Mouse (Mus musculus): ENCODE results near the gene Hist1h4h. TPM values are rescaled to one million over a fixed set of nuclear protein-coding genes. Genes with fewer than 3 reads are reported as not detected.
A peak's percentile ranks its signal among the peaks of the same experiment; 100 is the strongest.
"Not testable (repeated sequence)": the region's sequence is repeated elsewhere in the genome, so short reads cannot be mapped to it uniquely, and the experiment has no call there.

The Hist1h4h gene
- total RNA-seq, 2 experiments from 2014 or later: 289 to 367 TPM

DNA sequence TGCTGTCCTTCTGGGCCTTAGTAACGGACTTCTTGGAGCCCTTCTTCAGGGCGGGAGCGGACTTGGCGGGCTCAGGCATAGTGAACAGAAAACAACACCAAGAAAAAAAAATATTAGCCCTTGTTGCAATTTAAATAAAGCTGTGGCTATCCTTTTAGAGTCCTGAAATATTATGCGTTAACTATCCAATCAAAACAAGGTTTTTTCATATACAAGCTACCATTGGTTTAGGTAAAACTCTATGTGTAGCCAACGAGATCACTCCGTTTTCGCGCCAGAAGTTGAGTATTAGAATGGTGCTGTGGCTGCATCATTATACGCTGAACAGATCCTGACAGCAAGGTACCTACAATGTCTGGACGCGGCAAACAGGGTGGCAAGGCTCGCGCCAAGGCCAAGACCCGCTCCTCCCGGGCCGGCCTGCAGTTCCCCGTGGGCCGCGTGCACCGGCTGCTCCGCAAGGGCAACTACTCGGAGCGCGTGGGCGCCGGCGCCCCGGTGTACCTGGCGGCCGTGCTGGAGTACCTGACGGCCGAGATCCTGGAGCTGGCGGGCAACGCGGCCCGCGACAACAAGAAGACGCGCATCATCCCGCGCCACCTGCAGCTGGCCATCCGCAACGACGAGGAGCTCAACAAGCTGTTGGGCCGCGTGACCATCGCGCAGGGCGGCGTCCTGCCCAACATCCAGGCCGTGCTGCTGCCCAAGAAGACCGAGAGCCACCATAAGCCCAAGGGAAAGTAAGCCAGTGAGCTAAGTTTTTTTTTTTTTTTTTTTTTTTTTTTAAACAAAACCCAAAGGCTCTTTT is 2.9 kb downstream of the Hist1h4h start, which contains the start of gene Hist1h2af:
Hist1h2af (plus strand) TSS at position 347 of the 808 bp plus-strand sequence.
- DNase-seq (ENCODE audit: extremely low spot score in 1 of 2, low spot score in 1 of 2): not testable (repeated sequence)

DNA sequence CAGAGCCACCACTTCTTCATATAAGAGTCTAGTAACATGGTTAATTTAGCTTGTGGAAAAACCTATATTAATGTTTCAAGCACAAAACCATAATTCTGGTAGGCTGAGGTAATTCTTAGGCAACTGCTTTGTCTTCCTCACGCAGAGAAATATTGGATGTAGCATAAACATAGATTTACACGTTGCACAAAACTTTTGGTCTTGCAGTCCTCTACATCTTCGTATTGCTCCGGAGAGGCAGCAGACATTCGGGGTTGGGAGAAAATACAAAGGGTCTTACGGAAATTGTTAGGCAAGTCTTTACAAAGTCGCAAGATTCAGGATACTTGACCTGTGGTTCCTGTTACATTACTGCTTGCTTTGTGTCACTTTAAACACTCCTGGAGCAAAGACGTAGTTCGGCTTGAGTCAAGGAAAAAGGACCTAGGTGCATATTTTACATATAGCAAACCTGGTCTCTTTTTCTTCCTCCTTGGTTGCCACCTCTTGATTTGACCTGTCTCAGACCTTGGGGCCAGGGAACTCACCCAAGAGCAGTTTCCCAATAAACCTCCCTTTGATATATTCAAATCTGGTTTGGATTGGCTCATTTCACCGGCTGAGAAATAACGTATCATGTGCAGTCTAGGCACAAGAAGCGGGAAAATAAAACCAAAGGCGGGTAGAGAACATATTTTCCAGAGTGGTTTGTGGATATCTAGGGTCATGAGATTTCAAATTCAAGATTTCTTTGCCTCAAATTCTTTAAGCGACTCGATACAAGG is 3.7 kb downstream of the Hist1h4h start:
- no peak for DNase-seq (ENCODE audit: extremely low spot score in 1 of 2, low spot score in 1 of 2)

DNA sequence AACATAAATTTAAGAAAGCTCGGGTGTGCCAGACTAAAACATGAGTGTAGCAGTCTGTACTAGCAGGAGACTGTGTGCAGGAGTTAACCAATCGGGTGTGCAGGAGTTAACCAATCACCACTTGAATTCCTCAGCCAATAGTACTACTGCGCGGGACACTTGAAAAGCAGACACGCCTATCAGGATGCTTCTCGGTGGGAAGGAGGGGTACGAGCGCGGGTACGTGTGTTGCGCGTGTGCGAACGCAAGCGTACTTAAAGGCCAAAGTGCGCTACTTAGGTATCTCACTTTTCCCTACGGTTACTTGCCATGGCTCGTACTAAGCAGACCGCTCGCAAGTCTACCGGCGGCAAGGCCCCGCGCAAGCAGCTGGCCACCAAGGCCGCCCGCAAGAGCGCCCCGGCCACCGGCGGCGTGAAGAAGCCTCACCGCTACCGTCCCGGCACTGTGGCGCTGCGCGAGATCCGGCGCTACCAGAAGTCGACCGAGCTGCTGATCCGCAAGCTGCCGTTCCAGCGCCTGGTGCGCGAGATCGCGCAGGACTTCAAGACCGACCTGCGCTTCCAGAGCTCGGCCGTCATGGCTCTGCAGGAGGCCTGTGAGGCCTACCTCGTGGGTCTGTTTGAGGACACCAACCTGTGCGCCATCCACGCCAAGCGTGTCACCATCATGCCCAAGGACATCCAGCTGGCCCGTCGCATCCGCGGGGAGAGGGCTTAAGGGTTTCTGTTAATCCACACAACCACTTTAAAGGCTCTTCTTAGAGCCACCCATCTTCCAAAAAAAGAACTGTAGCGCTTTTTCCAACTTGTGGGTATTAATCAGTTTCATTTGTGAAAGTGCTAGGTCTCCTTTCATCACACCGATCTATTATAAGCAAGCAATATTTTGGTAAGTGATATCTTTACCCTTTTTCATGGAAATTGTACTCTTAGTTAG is 4.6 kb downstream of the Hist1h4h start, which contains the start of gene Hist1h3g:
Hist1h3g (plus strand) TSS at position 286 of the 939 bp plus-strand sequence.
- DNase-seq (ENCODE audit: extremely low spot score in 1 of 2, low spot score in 1 of 2): peak; percentile 64 to 85

GRCm38 (mm10) chr13:23536076-23536822 is 5.4 kb downstream of the Hist1h4h start:
- DNase-seq (ENCODE audit: extremely low spot score in 1 of 2, low spot score in 1 of 2): no peak

GRCm38 (mm10) chr13:23537006-23537710 is 6.3 kb downstream of the Hist1h4h start:
- DNase-seq (ENCODE audit: extremely low spot score in 1 of 2, low spot score in 1 of 2): no peak

DNA sequence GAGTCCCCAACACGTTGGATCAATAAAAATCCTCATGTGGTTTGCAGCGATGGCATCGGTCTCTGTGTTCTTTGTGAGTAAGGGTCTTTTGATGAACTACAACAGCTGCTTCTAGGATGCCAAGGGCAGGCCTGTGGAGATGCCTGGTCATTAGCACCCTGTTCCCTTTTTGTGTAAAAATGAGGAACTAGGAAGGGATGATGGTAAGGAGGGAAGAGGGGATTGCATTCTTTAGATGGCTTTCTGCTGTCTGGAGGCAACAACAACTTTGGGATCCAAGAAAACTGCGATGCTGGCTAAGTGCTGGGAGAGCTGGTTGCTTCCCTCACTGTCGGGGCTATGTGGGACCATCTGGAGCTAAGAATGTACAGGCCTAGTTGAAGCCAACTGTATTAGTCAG is 7.4 kb downstream of the Hist1h4h start:
- DNase-seq (ENCODE audit: extremely low spot score in 1 of 2, low spot score in 1 of 2): no peak

DNA sequence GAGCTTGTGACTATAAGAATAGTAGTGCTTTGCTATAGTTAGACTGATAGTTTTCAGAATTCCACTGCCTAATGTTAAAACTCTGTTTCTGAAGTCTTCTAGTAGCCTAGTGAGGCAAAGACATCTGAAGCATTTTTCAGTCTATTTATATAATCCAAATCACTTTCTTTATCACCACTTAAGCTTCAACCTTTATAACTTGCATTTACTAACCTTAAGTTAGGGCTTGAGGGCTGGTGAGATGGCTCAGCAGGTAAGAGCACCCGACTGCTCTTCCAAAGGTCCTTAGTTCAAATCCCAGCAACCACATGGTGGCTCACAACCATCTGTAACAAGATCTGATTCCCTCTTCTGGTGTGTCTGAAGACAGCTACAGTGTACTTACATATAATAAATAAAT is 9.0 kb downstream of the Hist1h4h start:
- not testable (repeated sequence) for DNase-seq (ENCODE audit: extremely low spot score in 1 of 2, low spot score in 1 of 2)

GRCm38 (mm10) chr13:23541497-23541896 is 10.6 kb downstream of the Hist1h4h start:
- DNase-seq (ENCODE audit: extremely low spot score in 1 of 2, low spot score in 1 of 2): no peak

DNA sequence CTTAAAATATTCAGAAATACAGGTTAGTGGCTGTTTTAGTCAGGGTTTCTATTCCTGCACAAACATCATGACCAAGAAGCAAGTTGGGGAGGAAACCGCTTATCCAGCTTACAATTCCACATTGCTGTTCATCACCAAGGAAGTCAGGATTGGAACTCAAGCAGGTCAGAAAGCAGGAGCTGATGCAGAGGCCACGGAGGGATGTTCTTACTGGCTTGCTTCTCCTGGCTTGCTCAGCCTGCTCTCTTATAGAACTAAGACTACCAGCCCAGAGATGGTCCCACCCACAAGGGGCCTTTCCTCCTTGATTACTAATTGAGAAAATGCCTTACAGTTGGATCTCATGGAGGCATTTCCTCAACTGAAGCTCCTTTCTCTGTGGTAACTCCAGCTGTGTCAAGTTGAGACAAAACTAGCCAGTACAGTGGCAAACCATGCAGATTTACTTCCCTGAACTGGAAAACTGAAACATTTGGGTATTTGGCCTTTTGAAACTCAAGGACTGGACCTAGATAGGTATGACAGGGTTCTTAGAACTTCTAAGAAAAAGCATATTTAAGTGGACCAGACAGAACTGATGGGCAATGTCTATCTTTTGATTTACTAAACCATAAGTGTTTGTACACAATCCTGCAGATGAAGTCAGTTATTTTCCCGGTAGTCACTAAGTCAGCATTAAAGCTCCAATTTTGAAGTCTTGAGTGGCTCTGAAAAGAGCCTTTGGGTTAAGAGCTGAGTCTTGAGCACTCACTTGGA is 11.6 kb downstream of the Hist1h4h start:
- DNase-seq (ENCODE audit: extremely low spot score in 1 of 2, low spot score in 1 of 2): not testable (repeated sequence)

DNA sequence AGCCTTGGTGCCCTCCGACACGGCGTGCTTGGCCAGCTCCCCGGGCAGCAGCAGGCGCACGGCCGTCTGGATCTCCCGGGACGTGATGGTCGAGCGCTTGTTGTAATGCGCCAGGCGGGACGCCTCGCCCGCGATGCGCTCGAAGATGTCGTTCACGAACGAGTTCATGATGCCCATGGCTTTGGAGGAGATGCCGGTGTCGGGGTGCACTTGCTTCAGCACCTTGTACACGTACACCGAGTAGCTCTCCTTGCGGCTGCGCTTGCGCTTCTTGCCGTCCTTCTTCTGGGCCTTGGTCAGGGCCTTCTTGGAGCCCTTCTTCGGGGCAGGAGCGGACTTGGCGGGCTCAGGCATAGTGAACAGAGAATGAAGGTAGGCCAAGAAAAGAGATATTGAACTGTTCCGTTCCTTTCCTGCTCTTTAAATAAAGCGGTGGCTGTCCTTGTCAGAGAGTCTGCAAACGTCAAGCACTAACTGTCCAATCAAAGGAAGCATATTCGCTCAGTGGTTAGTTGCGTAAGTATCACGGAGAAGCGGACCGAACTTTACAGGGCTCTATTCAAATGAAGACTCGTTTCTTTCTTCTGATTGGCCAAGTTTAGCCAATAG is 12.3 kb downstream of the Hist1h4h start, which contains the start of gene Hist1h2bh:
Hist1h2bh (minus strand) TSS at position 394 of the 609 bp plus-strand sequence.
- DNase-seq (ENCODE audit: extremely low spot score in 1 of 2, low spot score in 1 of 2): not testable (repeated sequence)

GRCm38 (mm10) chr13:23543965-23544786 is 13.3 kb downstream of the Hist1h4h start, which contains the start of gene Hist1h3f:
Gene Hist1h3f (plus strand): TSS chr13:23544052.
- peak; percentile 49 to 71 for DNase-seq (ENCODE audit: extremely low spot score in 1 of 2, low spot score in 1 of 2)

DNA sequence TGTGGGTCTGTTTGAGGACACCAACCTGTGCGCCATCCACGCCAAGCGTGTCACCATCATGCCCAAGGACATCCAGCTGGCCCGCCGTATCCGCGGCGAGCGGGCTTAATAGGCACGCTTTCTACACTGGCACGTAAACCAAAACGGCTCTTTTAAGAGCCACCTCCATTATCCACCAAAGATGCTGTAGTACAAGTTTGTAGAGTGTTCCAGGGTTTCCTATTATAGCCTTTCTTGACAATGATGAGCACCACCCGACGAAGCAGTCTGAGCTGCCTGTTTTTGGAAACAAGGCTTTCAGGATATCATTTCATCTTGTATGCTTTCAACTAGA is 13.9 kb downstream of the Hist1h4h start:
- DNase-seq (ENCODE audit: extremely low spot score in 1 of 2, low spot score in 1 of 2): not testable (repeated sequence)

DNA sequence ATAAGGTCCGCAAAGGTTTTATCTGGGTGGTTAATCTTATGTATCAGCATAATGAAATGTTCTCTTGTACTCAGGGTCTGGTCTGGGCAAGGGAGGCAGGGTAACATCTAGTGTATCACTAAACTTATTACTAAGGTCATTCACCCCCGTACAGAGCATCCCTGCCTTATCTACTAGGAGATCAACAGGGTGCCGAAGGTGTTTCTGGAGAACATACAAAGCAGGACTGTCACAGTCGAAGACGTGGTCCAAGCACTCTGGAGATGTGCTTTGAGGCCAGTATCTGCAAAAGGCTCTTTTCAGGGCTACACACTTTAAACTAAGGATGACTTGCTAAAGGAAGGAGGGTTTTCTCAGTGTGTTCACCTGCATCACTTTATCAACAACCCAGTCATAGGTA is 15.8 kb downstream of the Hist1h4h start:
- no peak for DNase-seq (ENCODE audit: extremely low spot score in 1 of 2, low spot score in 1 of 2)

DNA sequence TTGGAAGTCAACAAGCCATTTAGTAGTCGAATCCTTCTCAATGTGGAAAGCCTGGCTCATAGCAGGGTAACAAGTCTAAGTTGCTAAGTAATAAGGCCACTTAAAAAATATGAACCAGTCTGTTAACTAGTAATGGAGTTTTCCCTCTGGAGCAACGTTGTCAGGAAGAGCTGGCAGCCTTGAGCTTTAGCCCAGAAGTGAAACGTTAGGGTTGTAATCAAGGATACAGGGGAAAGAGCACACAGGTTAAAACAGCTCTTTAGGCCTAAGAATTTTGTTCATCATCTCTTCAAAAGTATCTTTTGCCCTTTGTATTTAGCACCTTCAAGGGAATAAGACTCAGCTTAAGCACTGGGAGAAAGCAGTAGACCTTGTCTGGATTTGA is 19.9 kb downstream of the Hist1h4h start:
- no peak for DNase-seq (ENCODE audit: extremely low spot score in 1 of 2, low spot score in 1 of 2)

DNA sequence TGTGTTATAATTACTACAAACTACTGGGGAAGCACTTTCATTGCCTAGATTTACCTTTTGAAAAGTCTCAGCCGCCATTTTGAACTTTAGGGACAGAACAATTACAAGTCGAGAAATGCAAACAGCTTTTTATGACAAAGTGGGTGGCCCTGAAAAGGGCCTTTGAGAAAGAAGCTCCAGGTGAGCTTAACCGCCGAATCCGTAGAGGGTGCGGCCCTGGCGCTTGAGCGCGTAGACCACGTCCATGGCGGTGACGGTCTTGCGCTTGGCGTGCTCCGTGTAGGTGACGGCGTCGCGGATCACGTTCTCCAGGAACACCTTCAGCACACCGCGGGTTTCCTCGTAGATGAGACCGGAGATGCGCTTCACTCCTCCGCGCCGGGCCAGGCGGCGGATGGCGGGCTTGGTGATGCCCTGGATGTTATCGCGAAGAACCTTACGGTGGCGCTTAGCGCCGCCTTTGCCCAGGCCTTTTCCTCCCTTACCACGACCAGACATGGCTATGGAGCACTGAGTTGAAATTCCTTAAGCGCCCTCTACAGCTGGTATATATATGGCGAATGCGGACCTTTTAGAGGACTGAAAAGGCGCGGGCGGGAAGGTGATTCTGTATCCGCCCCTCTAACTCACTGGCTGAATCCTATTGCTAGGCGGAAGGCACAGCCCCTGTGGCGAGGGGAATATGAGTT is 20.4 kb downstream of the Hist1h4h start, which contains the start of gene Hist1h4f:
Hist1h4f (minus strand) TSS at position 503 of the 689 bp plus-strand sequence.
- peak; percentile 75 to 82 for DNase-seq (ENCODE audit: extremely low spot score in 1 of 2, low spot score in 1 of 2)
